Mouse (Mus musculus) thymus, postnatal 4 days (tissue): ENCODE data around the gene Dpf3.
A peak's percentile ranks its signal among the peaks of the same experiment; 100 is the strongest.

ENCODE experiments used
- DNase-seq: peaks from one replicate; pipeline ENCODE4 v3.0.0; 2021

The Dpf3 gene

DNA sequence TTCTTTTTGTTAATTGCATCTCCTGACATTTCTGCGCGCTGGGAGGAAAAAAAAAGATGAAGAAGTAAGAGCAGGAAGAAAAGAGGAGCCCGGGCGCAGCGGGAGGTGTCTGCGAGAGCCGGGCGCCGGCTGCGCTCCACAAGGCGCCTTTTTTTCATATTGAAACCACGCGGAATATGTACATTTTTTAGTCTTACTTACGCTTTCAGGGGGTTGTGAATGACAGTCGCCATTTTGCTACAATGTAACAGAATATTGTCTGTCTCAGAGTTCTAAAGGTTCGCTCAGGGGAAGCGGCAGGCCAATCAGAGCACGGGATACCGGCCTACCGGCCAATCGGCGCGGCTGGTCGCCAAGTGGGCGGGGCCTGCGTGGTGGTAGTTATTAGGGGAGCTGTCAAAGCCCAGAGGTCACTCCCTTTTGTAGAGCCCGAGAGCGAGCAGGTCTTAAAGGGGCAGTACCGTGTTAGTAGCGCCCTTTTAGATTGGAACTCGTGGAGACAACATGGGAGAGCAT, at the start of gene Dpf3:
Gene Dpf3, minus strand, starts transcription at position 241 of the 516 bp plus-strand sequence.
- peak; percentile 91 for DNase-seq

DNA sequence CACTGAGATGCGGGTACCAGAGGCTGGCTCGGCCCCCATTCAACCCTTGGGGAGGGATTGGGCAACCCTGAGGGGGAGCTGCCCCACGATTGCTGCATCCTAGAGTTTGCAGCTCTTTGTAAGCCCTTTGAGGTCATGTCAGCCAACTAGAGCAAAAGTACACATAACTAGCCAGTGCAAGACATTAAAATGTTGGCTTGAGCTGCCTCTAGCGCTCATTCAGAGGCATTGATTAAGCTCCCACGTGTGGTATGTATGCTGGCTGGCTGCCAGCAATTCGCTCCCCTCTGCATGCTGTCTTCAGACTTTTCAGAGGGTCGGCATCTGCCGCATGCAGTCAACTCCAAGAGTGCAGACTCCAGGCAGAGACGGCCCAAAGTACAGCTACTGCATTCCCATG, 48.5 kb upstream of the Dpf3 start:
- DNase-seq, result no peak

DNA sequence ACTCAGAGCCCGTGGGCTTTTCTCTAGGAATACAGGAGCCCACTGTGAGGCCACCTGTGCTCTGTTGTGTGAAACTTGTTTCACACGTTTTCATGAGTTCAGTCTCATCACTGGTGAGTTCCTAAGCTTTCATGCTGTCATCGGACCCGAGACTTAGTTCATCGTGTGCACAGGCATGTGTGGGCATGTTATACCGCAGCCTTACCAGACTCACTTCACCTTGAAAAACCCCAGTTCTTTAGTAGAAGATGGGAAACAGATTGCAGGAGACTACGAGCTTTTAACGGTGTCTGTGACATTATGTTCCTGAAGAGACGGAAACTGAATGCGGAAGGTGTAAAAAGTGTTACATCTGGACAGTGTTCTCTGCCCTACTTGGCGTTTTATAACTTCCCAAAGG, 47.9 kb upstream of the Dpf3 start:
- no peak for DNase-seq

DNA sequence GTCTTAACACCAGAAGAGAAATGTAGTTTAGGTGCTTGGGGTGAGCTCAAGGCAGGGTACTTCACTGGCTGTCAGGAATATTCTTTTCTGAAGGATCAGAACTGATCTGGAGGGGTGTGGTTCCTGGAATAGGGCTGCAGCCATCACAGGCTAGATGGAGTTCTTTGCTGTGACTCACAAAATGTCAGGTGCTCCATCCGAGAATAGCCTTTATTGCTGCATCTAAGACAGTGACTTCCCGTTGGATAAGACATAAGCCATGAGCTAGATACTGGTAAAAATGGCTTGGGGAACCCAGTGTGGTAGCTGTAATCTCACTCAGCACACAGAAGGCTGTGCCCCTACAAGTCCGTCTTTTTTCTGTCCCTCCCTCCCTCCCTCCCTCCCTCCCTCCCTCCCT, 46.7 kb upstream of the Dpf3 start:
- no peak for DNase-seq

DNA sequence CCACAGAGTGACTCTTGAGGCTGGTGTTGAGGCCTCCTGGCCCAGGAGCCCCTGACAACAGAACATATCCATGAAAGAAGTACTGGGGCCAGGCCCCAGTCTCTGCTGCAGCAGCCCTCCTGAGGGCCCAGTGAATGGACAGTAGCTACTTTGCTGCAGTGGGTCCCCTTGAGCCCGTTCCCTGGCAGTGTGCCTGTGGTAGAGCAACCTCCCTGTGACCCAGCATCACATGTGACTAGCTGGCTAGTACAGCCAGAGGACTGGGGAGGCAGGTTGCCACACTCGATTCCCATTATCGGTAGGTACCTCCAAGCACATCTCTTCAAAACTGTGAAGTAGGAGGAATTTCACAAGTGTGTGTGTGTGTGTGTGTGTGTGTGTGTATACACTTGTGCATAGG, 45.5 kb upstream of the Dpf3 start:
- no peak for DNase-seq

DNA sequence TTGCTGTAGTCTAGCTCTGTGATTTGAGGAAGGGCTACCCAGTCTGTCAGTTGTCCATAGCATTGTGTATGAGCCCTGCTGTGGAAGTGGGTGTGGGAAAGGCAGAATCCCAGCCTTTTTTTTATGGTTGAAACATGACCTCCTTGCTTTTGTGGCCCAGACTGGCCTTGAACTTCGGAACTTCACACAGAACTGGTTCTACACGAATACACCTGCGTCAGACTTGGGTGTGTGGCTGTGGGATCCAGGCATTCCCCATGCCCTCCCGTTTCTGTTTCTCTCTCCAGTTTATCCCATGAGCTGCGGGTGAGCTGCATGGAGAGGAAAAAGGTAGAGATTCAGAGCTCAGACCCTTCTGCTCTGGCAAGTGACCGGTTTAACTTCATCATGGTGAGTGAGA, 44.5 kb upstream of the Dpf3 start:
- no peak for DNase-seq

DNA sequence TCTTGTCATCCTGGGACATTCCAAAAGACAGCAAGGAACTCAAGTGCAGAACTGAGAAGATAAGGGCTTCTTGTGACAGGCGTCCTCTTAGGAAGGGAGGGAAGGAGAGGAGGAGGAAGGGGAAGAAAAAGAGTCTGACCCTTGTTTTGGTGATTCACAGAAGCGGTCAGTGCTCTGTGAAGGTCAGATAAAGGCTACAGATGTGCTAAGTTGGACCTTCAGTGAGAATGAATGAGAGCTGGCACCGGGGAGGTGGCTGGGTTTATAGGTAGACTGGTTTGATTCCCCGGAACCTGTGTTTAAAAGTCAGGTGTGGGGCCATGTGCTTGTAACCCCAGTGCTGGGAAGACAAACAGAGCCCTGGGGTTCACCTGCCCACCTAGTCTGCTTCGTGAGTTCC, 41.1 kb upstream of the Dpf3 start:
- no peak for DNase-seq

DNA sequence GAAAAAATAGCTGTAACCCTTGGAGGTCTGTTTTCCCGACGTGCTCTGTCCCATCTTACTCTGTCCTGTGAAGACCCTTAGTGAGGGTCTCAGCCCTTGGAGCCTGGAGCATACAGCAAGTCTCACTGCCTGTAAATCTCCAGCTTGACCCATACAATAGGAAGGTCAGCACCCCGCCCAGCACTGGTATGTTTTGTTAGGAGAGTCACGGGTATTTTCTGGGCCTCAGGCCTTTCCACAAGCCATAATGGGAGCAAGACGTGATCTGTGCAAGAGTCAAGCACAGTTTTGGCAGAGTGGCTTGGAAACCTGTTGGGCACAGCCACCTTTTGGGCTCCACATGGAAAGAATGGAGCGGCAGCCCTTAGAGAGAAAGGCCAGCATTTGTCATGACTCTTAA, 40.3 kb upstream of the Dpf3 start:
- DNase-seq, result no peak

DNA sequence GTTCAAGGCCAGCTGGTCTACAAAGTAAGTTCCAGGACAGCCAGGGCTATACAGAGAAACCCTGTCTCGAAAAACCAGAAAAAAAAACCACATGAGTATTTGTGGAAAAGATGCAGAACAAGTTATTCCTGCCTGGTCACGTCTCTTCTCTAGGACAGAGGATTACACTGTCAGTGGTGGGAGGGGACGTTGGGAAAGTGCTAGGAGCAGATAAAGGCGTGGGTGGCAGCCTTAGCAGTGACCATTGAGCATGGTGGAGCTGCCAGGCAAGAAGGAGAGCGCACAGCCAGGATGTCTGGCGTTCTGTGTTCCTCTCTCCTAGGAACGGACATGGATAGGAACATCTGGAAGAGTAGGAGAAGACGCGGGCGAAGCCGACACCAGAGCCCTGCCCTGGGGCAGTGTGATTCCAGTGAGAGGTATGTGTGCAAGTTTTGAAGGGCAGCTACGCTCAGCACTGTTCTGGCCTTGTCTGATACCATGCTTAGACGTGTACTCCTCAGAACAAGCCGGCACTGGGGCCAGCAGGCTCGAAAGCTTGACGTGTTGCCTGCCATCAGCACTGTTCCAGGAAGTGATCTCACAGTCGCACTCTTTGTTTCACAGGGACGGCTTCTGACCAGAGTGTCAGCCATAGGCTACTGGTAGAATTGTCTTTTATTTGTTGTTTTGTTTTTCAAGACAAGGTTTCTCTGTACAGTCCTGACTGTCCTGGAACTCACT, 38.5 kb upstream of the Dpf3 start:
- no peak for DNase-seq

DNA sequence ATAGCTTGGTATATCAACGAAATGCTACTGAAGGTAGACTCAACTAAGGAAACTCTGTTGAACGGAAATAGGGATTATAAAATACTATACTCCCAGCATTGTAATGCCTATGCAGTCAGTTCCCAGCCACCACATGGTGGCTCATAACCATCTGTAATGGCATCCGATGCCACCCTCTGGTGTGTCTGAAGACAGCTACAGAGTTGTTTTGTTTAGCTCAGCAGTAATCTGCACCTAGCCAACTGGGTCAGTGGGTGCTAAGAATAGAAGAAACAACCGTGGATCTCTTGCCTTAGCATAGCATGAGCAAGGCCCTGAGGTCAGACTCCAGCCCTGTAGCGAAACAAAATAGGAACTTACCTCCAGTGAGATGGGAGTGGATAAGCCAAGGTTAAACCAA, 36.8 kb upstream of the Dpf3 start:
- no peak for DNase-seq

DNA sequence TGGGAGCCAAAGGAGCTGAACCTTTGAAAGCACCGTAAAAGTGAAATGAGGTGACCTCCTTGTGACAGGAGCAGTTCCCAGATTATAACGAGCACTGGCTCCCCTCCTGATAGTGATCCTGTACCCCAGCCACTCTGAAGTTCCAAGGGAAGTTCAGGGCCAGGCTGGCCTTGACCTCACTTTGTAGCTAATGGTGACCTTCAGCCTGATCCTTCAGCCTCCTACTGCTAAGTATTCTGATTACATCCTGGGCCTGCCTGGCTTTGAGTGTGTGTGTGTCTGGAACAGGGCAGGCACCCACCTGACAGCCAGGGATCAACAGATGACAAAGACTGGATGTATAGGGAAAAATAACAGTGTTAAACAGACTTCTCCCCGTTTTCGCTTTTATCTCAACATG, 36.4 kb upstream of the Dpf3 start:
- DNase-seq, result no peak

DNA sequence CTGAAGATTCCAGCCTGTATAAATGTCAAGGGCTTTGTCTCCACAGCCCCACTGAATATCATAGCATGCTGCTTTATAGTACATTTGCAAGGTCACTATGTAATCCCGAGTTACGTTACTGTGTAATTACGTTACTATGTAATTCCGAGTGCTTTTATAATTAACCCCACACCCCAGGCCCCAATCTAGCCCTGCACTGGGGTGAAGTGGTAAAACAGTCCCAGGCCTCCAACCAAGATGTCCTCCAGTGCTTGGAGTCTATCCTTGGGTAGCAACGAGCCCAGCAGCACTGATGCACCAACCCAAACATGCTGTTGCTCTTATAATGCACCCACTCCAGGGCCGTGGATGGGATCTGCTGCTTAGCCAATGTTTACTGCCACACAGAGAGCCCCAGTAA, 35.5 kb upstream of the Dpf3 start:
- no peak for DNase-seq

DNA sequence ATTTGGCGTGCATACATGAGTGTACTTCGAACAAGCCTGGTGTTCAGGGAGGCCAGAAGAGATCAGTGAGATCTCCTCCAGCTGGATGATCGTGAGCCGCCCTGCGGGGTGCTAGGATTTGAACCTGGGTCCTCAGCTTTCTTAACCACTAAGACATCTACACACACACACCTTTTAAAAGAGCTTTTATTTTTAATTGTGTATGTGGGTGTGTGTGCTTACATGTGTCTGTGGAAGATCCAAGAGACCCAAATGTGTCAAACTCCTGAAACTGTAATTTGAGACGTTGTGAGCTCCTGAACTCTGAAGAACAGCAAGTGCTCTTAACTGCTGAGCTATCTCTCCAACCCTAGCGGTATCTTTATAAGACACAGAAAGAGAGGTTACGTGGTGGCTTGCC, 33.6 kb upstream of the Dpf3 start:
- DNase-seq, result no peak

DNA sequence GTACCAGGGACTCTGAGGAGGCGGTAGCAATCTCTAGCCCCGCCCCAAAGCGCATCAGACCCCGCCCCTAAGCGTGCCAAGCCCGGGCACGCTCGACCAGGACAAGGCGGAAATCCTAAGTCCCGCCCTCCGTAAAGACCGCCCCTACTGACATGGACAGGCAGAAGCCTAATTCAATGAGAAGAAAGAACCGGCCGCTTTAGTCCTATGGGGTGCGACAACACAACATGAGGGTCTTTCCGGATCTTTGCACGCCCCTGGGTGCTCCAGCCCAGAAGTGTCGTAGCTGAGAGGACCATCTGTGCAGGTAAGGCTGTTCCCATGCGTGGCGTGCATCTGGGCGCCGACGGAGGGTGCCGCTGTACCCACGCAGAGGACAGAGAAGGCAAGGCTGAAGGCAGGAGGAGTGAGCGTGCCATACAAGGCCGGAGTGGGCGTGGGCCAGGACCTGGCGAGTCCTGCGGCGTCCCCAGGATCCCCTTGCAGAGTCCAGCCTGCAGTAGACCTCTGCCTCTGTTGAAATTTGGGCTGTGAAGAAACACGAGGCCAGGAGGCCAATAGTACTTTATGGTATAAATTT, 32.9 kb upstream of the Dpf3 start, which contains the start of gene Dcaf4:
Gene Dcaf4, plus strand, starts transcription at position 156 of the 580 bp plus-strand sequence.
- DNase-seq, result peak; percentile 99

DNA sequence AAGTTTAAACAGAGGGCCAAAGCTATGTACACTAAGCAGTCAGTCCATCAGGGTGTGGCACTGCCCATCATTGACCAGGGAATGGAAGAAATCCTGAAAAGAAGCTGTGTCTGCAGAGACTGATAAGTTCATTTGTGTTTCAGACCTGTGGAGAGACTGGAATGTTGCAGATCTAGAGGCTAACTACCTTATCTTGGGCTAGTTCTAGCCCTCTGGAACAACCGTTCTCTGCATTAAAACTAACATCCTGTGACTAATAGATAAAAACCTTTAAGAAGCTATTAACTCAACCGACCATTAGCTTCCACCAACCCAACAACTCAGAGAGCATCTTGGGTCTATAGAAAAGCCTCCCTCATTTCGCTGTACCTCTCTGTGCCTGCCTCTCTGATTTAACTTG, 30.1 kb upstream of the Dpf3 start:
- no peak for DNase-seq

DNA sequence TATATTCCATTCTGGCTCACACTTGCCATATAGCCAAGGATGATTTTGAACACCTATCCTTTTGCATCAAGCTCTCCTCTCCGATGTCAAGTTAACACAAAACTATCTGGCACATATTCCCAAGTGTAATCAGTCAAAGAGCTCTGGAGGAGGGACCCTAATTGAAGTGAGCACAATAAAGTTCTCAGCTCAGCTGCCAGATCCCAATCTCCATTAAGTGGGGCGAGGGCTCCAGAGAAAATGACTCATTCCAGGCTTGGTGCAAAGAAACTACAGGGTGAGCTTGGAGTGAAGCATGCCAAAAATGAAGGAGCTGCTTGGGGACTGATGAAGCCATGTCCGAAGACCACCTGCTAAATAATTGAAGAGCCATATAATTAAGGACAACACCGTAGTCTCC, 26.7 kb upstream of the Dpf3 start:
- DNase-seq, result no peak

DNA sequence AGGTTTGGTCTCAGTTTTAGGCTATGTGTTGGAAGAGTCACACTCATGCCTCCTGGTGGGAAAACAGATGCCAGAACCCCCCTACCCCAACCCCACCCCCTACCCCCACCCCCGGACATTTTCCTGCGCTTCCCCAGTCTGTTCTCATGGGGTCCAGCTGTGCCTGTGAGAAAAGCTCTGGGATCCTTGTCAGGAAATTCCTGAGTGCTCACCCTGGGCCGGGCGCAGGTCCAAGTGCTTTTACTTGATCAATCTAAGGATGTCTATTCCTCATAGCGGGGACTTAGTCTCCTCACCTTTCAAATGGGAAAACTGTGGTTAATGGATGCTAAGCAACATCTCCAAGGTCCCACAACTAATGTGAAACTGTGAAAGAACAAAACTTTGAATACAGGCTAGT, 25.7 kb upstream of the Dpf3 start:
- DNase-seq, result no peak

DNA sequence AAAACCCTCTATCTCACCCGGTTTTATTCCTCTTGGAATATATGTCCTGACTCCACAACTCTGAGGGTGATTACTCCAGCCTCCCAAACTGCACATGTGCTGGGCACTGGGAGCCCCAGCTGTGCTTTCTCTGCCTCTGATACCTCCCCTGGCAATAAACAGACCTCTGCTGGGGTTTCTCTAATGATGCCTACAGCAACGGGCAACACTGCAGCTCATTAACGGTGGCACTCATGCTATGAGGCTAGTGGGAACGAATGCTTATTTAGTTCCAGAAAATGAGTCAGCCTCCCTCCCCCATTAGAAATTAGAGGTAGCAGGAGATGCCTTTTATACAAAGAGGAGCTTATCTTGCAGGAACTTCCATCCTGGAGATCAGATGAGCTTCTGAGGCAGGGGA, 25.3 kb upstream of the Dpf3 start:
- no peak for DNase-seq

DNA sequence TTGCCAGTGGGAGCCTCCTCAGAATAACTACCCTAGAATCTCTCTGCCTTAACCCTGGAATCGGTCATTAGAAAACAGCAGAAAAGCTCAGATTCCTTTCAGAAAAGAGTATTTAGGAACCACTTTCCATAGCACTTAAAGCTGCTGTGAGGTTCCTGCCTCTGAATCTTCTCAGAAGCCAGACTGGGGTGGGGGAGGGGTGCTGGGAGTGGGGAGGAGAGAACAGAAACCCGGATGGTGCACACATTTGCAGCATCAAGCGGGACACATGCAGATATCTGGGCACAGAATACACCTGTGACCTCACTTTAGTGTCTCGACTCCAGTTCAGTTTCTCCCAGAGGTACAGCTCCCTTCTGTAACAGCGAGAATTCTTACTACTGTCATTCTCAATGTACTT, 23.1 kb upstream of the Dpf3 start:
- DNase-seq, result no peak

DNA sequence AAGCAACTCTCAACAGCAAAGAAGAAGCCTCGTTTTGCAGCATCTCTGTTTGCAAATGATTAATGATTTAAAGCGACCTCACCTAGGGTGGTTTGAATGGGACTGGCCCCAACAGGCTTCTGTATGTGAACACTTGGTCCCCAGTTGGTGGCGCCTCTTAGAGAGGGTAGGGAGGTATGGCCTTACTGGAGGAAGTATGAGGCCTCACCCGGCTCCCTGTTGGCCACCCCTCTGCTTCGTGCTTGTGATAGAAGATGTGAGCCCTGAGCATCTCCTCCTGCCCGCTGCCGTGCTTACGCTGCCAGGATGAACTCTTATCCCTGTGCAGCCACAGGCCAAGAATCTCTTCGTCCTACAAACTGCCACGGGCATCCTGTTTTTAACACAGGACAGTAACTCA, 19.0 kb upstream of the Dpf3 start:
- DNase-seq, result no peak

DNA sequence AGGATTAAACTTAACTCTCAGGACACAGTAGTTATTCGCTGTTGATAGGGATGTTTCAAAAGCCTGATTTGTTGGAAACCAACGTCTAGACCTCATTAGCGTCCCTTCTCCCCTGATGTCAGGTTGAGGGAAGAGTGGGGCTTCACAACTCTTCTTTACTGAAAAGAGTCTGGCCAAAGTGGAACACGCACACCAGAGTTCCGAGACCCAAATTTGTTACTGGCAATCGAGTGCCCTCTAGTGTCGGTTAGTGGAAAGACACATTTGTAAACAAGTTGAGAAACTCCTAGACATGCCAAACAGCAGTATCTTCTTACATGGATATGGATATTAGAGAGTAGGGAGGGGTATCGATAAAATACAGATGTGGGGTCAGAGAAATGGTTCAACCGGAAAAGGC, 14.7 kb upstream of the Dpf3 start:
- DNase-seq, result peak; percentile 49

DNA sequence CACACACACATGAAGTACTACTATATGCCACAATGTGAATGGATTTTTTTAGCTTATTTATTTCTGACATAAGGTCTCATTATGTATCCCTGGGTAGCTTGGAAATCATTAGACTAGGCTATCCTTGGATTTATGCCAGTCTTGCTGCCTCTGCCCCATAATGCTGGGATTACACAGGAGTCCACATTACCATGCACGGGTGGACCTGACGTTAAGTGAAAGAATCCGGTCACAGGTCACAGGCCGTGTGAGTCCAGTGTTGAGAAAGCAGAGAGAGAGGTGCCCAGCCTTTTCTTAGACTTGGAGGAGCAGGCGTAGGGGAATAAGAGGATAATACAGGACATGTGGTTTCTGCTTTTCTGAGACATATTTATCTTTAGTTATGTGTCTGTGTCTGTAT, 11.7 kb upstream of the Dpf3 start:
- DNase-seq, result no peak

DNA sequence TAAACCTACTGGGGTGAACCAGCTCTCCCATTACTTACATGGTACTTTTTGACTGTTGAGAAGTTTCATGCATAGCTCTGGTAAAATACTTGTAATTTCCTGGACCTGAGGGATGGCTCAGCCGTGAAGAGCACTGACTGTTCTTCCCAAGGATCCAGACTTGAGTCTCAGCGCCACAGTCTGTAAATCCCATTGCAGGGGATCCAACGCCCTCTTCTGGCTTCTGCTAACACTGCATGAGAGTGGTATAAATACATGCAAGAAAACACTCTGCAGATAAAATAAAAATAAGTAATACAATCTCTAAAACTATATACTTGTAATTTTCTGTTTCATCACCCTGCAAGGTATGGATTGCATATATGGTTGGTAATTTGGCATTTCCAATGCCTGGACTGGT, 10.4 kb upstream of the Dpf3 start:
- no peak for DNase-seq

DNA sequence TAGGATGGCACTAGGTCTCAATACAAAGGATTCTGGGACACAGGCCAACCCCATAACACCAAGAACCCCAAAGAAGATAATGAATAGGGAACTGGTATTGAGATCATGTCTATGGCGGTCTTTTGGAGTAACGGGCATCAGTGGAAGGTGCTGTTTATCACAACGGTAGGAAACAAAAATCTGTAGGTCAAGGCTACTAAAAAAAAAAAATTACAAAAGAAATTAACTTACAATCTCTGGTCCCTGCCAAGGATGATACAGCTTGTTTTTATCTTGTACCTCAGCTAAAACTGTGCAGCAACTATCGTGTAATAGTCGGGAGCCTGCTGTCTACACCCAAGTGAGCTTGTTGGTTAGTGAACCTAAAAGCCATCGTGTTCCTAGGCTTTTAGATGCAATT, 9.2 kb upstream of the Dpf3 start:
- DNase-seq, result no peak

DNA sequence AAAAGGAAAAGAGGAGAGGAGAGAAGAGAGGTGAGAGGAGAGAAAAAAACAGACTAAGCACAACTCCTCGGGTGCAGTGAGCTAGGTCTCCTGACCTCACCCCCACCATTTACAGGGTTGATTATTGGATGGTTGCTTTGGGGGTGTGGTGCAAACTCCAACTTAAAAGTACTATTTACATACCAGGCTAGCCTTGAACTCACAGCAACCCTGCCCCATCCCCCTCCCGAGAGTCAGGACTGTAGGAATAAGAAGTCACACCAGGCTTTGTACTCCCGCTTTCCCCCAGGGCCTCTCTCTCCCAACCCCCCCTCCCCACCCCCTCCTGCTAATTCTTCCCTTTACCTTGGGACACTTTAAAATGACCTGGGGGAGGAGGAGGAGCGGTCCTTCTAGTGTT, 8.8 kb upstream of the Dpf3 start:
- DNase-seq, result no peak
